Mouse (Mus musculus) stomach, postnatal 0 days (tissue): ENCODE results near the gene Actr1a. TPM values are rescaled to one million over a fixed set of nuclear protein-coding genes. Genes with fewer than 3 reads are reported as not detected.

Source experiments
- ATAC-seq: fragments of 200-750 bp; cut with Nextera tagmentation; 2 replicates; pipeline ENCODE4 v1.8.0; 2017; ENCODE audit not compliant: low FRiP score, low TSS enrichment
- DNase-seq: peaks from one replicate; pipeline ENCODE4 v3.0.0-alpha.2; 2016; ENCODE audit warnings: low spot score
- H3K27ac ChIP-seq: fragments of 300-500 bp; sonication (generic); replicated peaks from 2 replicates; pipeline ENCODE4 v1.5.1; 2014; ENCODE audit warnings: mild to moderate bottlenecking, control low read depth
- H3K27me3 ChIP-seq: fragments of 300-500 bp; sonication (generic); 2 replicates; pipeline ENCODE4 v1.6.1; 2014; ENCODE audit warnings: low read length; ENCODE audit not compliant: control insufficient read depth, insufficient read depth
- H3K36me3 ChIP-seq: fragments of 300-500 bp; sonication (generic); 2 replicates; pipeline ENCODE4 v1.6.1; 2014; ENCODE audit warnings: low read length, mixed read lengths; ENCODE audit not compliant: control insufficient read depth, insufficient read depth
- H3K4me1 ChIP-seq: fragments of 300-500 bp; sonication (generic); replicated peaks from 2 replicates; pipeline ENCODE4 v1.6.1; 2014; ENCODE audit warnings: antibody characterized with exemption; ENCODE audit not compliant: control insufficient read depth, insufficient read depth
- H3K4me2 ChIP-seq: fragments of 300-500 bp; sonication (generic); replicated peaks from 2 replicates; pipeline ENCODE4 v1.6.1; 2014; ENCODE audit warnings: low read depth, mild to moderate bottlenecking, control low read depth, moderate library complexity
- H3K4me3 ChIP-seq: fragments of 300-500 bp; sonication (generic); 2 replicates; pipeline ENCODE4 v1.5.1; 2014; ENCODE audit warnings: low read depth, low read length, control low read depth
- H3K9ac ChIP-seq: fragments of 300-500 bp; sonication (generic); 2 replicates; pipeline ENCODE4 v1.6.1; 2014; ENCODE audit warnings: mild to moderate bottlenecking, low read length, control low read depth, mixed read lengths
- H3K9me3 ChIP-seq: fragments of 300-500 bp; sonication (generic); 2 replicates; pipeline ENCODE4 v1.6.1; 2016; ENCODE audit warnings: low read length; ENCODE audit not compliant: control insufficient read depth
- CTCF ChIP-seq: IDR thresholded peaks from 2 replicates; pipeline ENCODE4 v1.5.1; 2016; ENCODE audit warnings: antibody characterized with exemption, low read depth, mild to moderate bottlenecking, moderate library complexity
- EP300 ChIP-seq: optimal IDR thresholded peaks from 2 replicates; pipeline ENCODE3; 2016; ENCODE audit warnings: antibody characterized with exemption
- WGBS: fragments of 180-500 bp; shearing (Covaris S2); extraction: QIAGEN DNeasy Blood & Tissue Kit; methylation state at CpG from one replicate; pipeline ENCODE4 v1.1.7; 2014; 5-methylcytosine and 5-hydroxymethylcytosine counted together
- polyA plus RNA-seq: library from polyadenylated mRNA; unstranded; fragments of >200 nt; fragmentation: Nextera tagmentation; extraction: Ambion mirVana; gene quantifications from 2 replicates; pipeline ENCODE4 v1.2.1, GENCODE M21; 2015

Actr1a gene
- polyA plus RNA-seq, 1 experiment from 2014 or later: 90.1 TPM

GRCm38 (mm10) chr19:46389872-46390271 lies 5.7 kb downstream of the Actr1a start:
- H3K9me3 ChIP-seq: no peaks in the 10 kb centered on the region
- ATAC-seq: no peak
- WGBS: 89% methylated on average over 5 of the region's 5 CpGs
- H3K9ac ChIP-seq: no peak overlapping the region
- H3K27me3 ChIP-seq: no peaks in the 10 kb centered on the region
- no peak for DNase-seq
- H3K36me3 ChIP-seq: peaks cover 9% of the 10 kb centered on the region
- TF ChIP-seq CTCF: peak; percentile 61
- no peak for TF ChIP-seq EP300
- no peak overlapping the region for H3K4me3 ChIP-seq
- H3K4me1 ChIP-seq: peaks cover 4% of the 10 kb centered on the region; the same call in 1 of the 2 replicates
- no peak overlapping the region for H3K4me2 ChIP-seq
- H3K27ac ChIP-seq: no peak overlapping the region

- Histone ChIP-seq H3K4me2 (no peak overlapping the region), H3K27me3 (no peaks in the 10 kb centered on the region), H3K4me1 (no peaks in the 10 kb centered on the region), H3K36me3 (peaks cover 62% of the 10 kb centered on the region), H3K4me3 (no peak overlapping the region), H3K9ac (no peak overlapping the region), H3K9me3 (no peaks in the 10 kb centered on the region), H3K27ac (no peak overlapping the region)
- DNase-seq (no peak), ATAC-seq (no peak)
- TF ChIP-seq EP300 (no peak), CTCF (no peak)
- WGBS: 88% methylated on average over 9 of the region's 9 CpGs
Measured at GRCm38 (mm10) chr19:46382275-46382674, 13.3 kb downstream of the Actr1a start.

GRCm38 (mm10) chr19:46375891-46376290 lies 19.7 kb downstream of the Actr1a start:
- TF ChIP-seq EP300 (no peak), CTCF (no peak)
- Histone ChIP-seq H3K9me3 (no peaks in the 10 kb centered on the region), H3K27ac (no peak overlapping the region), H3K36me3 (peaks cover 27% of the 10 kb centered on the region), H3K27me3 (no peaks in the 10 kb centered on the region), H3K4me3 (no peak overlapping the region), H3K9ac (no peak overlapping the region), H3K4me2 (no peak overlapping the region), H3K4me1 (no peaks in the 10 kb centered on the region)
- 27% methylated on average over 4 of the region's 4 CpGs for WGBS
- DNase-seq (no peak), ATAC-seq (no peak)

GRCm38 (mm10) chr19:46375489-46375888 lies 20.1 kb downstream of the Actr1a start:
- Histone ChIP-seq H3K27me3 (no peaks in the 10 kb centered on the region), H3K4me2 (no peak overlapping the region), H3K9ac (no peak overlapping the region), H3K4me1 (no peaks in the 10 kb centered on the region), H3K4me3 (no peak overlapping the region), H3K36me3 (peaks cover 26% of the 10 kb centered on the region), H3K27ac (no peak overlapping the region), H3K9me3 (no peaks in the 10 kb centered on the region)
- WGBS: 46% methylated on average over 5 of the region's 5 CpGs
- TF ChIP-seq EP300 (no peak), CTCF (no peak)
- DNase-seq (no peak), ATAC-seq (no peak)

GRCm38 (mm10) chr19:46374477-46375088 lies 21.0 kb downstream of the Actr1a start:
- Histone ChIP-seq H3K27ac (no peak overlapping the region), H3K9me3 (no peaks in the 10 kb centered on the region), H3K4me3 (no peak overlapping the region), H3K9ac (no peak overlapping the region), H3K36me3 (peaks cover 19% of the 10 kb centered on the region), H3K4me2 (no peak overlapping the region), H3K4me1 (no peaks in the 10 kb centered on the region), H3K27me3 (no peaks in the 10 kb centered on the region)
- WGBS: 50% methylated on average over 21 of the region's 21 CpGs
- TF ChIP-seq EP300: no peak
- TF ChIP-seq CTCF: no peak
- DNase-seq: no peak
- ATAC-seq: peak; percentile 45; the same call in 1 of the 2 replicates

- H3K4me3 ChIP-seq: no peak overlapping the region
- H3K4me1 ChIP-seq: no peaks in the 10 kb centered on the region
- ATAC-seq (peak; percentile 84), DNase-seq (peak; percentile 79)
- H3K4me2 ChIP-seq: no peak overlapping the region
- H3K9ac ChIP-seq: no peak overlapping the region
- H3K9me3 ChIP-seq: no peaks in the 10 kb centered on the region
- no peak overlapping the region for H3K27ac ChIP-seq
- WGBS: 19% methylated on average over 4 of the region's 4 CpGs
- TF ChIP-seq EP300 (no peak), CTCF (peak; percentile 78)
- no peaks in the 10 kb centered on the region for H3K36me3 ChIP-seq
- H3K27me3 ChIP-seq: no peaks in the 10 kb centered on the region
Measured at GRCm38 (mm10) chr19:46369204-46369603, 26.3 kb downstream of the Actr1a start.
